Comparison of ENCODE assay signal across 11 mouse cellular contexts in genomic region chr5:125222706-125223105, GRCm38 (mm10). TPM values are rescaled to one million over a fixed set of nuclear protein-coding genes. Genes with fewer than 3 reads are reported as not detected.
A peak's percentile ranks its signal among the peaks of the same experiment; 100 is the strongest.
DNase-seq lines count a peak whose midpoint lies in the region; ATAC-seq lines count a peak whose summit lies in the region.
"Had no signal": no experiment of that assay in that cellular context is flagged by ENCODE, and none has a peak within 500 bp of the region (broad histone marks: within the 10 kb centered on the region; RNA-seq: fewer than 3 reads in every experiment).

No protein-coding gene starts in this region.

- H3K27me3 ChIP-seq in forebrain, embryonic 10.5 days (ENCODE audit: poor library complexity, severe bottlenecking) = peaks cover 4% of the 10 kb centered on the region; the same call in 1 of the 2 replicates
- no peaks in the 10 kb centered on the region for H3K27me3 ChIP-seq in forebrain, embryonic 16.5 days (replicated peaks; ENCODE audit: control insufficient read depth, insufficient read depth, low read length)
- H3K27me3 ChIP-seq in neural tube, embryonic 13.5 days = no peaks in the 10 kb centered on the region
- H3K27me3 ChIP-seq in hindbrain, embryonic 11.5 days (ENCODE audit: control insufficient read depth, insufficient read depth, low read length) = no peaks in the 10 kb centered on the region

- H3K4me2 ChIP-seq in forebrain, embryonic 16.5 days (ENCODE audit: low read length) = no peak overlapping the region
- H3K4me2 ChIP-seq in neural tube, embryonic 13.5 days = no peak overlapping the region
- no peak overlapping the region for H3K4me2 ChIP-seq in hindbrain, embryonic 11.5 days (replicated peaks; ENCODE audit: low read depth, low read length)
- H3K4me2 ChIP-seq: liver, embryonic 13.5 days had no signal

- no peak overlapping the region for H3K4me3 ChIP-seq in forebrain, embryonic 10.5 days
- H3K4me3 ChIP-seq in forebrain, embryonic 16.5 days (replicated peaks; ENCODE audit: low read length) = no peak overlapping the region
- H3K4me3 ChIP-seq in neural tube, embryonic 13.5 days = no peak overlapping the region
- no peak overlapping the region for H3K4me3 ChIP-seq in hindbrain, embryonic 11.5 days (ENCODE audit: low read depth, low read length)
- H3K4me3 ChIP-seq: liver, embryonic 13.5 days had no signal

- H3K36me3 ChIP-seq in forebrain, embryonic 10.5 days (replicated peaks) = no peaks in the 10 kb centered on the region
- no peaks in the 10 kb centered on the region for H3K36me3 ChIP-seq in forebrain, embryonic 16.5 days (ENCODE audit: control insufficient read depth, insufficient read depth)
- no peaks in the 10 kb centered on the region for H3K36me3 ChIP-seq in neural tube, embryonic 13.5 days
- H3K36me3 ChIP-seq in hindbrain, embryonic 11.5 days (ENCODE audit: control insufficient read depth, insufficient read depth, low read length) = no peaks in the 10 kb centered on the region
- H3K36me3 ChIP-seq: liver, embryonic 13.5 days had no signal

- H3K4me1 ChIP-seq in forebrain, embryonic 10.5 days = peaks cover 36% of the 10 kb centered on the region
- peaks cover 32% of the 10 kb centered on the region for H3K4me1 ChIP-seq in forebrain, embryonic 16.5 days (replicated peaks; ENCODE audit: control insufficient read depth, insufficient read depth, low read length)
- H3K4me1 ChIP-seq in neural tube, embryonic 13.5 days (replicated peaks) = peaks cover 59% of the 10 kb centered on the region
- H3K4me1 ChIP-seq in hindbrain, embryonic 11.5 days (replicated peaks; ENCODE audit: control insufficient read depth, insufficient read depth, low read length) = peaks cover 6% of the 10 kb centered on the region

- no peak for ATAC-seq in forebrain, embryonic 16.5 days
- no peak for ATAC-seq in neural tube, embryonic 13.5 days (ENCODE audit: low read depth)
- no peak; the same call in 1 of the 2 replicates for ATAC-seq in hindbrain, embryonic 11.5 days (ENCODE audit: low FRiP score)

- no peak for DNase-seq in forebrain, embryonic 10.5 days (ENCODE audit: extremely low spot score, low spot score)
- DNase-seq in neural tube, embryonic 10.5 days (ENCODE audit: extremely low spot score, low spot score) = no peak
- DNase-seq in hindbrain, embryonic 11.5 days (ENCODE audit: low spot score) = peak; percentile 29
- peak; percentile 48 to 61 for DNase-seq in right cerebral cortex, postnatal 36 days (ENCODE audit: low spot score in 2 of 2)
- no peak for DNase-seq in thymus, postnatal 4 days
- DNase-seq in gastrocnemius, adult 8-10 months (ENCODE audit: low spot score in 2 of 2) = no peak
- DNase-seq: adrenal gland, postnatal 14 days; liver, embryonic 13.5 days; spleen, adult 18-20 months had no signal

- WGBS in forebrain, embryonic 10.5 days = 89% methylated on average over 6 of the region's 6 CpGs
- WGBS in forebrain, embryonic 16.5 days = 63% methylated on average over 6 of the region's 6 CpGs
- 47% methylated on average over 6 of the region's 6 CpGs for WGBS in neural tube, embryonic 13.5 days
- WGBS in hindbrain, embryonic 11.5 days = 56% methylated on average over 6 of the region's 6 CpGs

- peaks cover 3% of the 10 kb centered on the region; the same call in 1 of the 2 replicates for H3K9me3 ChIP-seq in forebrain, embryonic 10.5 days
- no peaks in the 10 kb centered on the region; the same call in 1 of the 2 replicates for H3K9me3 ChIP-seq in forebrain, embryonic 16.5 days (ENCODE audit: control insufficient read depth, low read length)
- no peaks in the 10 kb centered on the region for H3K9me3 ChIP-seq in neural tube, embryonic 13.5 days
- H3K9me3 ChIP-seq in hindbrain, embryonic 11.5 days (ENCODE audit: control insufficient read depth, low read length) = 0 out of 2 replicates have a peak, but pooled peaks cover 3% of the 10 kb centered on the region

- no peak overlapping the region for H3K9ac ChIP-seq in forebrain, embryonic 16.5 days (replicated peaks; ENCODE audit: low read depth, low read length)
- H3K9ac ChIP-seq in neural tube, embryonic 13.5 days = no peak overlapping the region
- no peak overlapping the region for H3K9ac ChIP-seq in hindbrain, embryonic 11.5 days (ENCODE audit: low read depth, low read length)
- H3K9ac ChIP-seq: liver, embryonic 13.5 days had no signal

- H3K27ac ChIP-seq in forebrain, embryonic 10.5 days = 0 out of 2 replicates have a peak overlapping the region, but pooled peaks have one; percentile 8
- H3K27ac ChIP-seq in forebrain, embryonic 16.5 days (ENCODE audit: low read length) = no peak overlapping the region; the same call in 1 of the 2 replicates
- peak overlapping the region; percentile 70 for H3K27ac ChIP-seq in neural tube, embryonic 13.5 days (replicated peaks)
- H3K27ac ChIP-seq in hindbrain, embryonic 11.5 days (ENCODE audit: low read depth, low read length) = no peak overlapping the region
- H3K27ac ChIP-seq: liver, embryonic 13.5 days had no signal

RNA-seq across cellular contexts. Expression of gene Ncor2, which starts 43.7 kb away (rescaled TPM):
- 15.7 and 17.8 TPM in 2 replicates for polyA plus RNA-seq in forebrain, embryonic 10.5 days (2016; fragmentation: Nextera tagmentation; extraction: Ambion mirVana)
- polyA plus RNA-seq in forebrain, embryonic 16.5 days (2015; fragmentation: Nextera tagmentation; extraction: Ambion mirVana) = 26.5 and 27.1 TPM in 2 replicates
- polyA plus RNA-seq in neural tube, embryonic 13.5 days (2015; fragmentation: Nextera tagmentation; extraction: Ambion mirVana) = 29.2 and 30.4 TPM in 2 replicates
- polyA plus RNA-seq in hindbrain, embryonic 11.5 days (2014; fragmentation: Nextera tagmentation; extraction: Ambion mirVana) = 14.5 and 21.2 TPM in 2 replicates
- 100 to 1,000 TPM in 1 of 4 experiments, 10 to 100 TPM in 3; 93.5 to 117 (median 97.9) TPM for total RNA-seq in gastrocnemius, adult 8-10 months (2022)

Comparison
In these comparisons a context has a peak if more than half of its experiments do, and no peak if none do; other contexts are left out.
1. H3K27ac ChIP-seq: peak in forebrain, embryonic 10.5 days (single experiment) and neural tube, embryonic 13.5 days (single experiment); none in forebrain, embryonic 16.5 days (single experiment) and hindbrain, embryonic 11.5 days (single experiment).
2. DNase-seq: peak in hindbrain, embryonic 11.5 days (single experiment) and right cerebral cortex, postnatal 36 days (2 of 2); none in forebrain, embryonic 10.5 days (single experiment), neural tube, embryonic 10.5 days (single experiment), thymus, postnatal 4 days (single experiment) and gastrocnemius, adult 8-10 months (0 of 2).